Mouse (Mus musculus) heart, postnatal 10 days (tissue): ENCODE results near the gene F7. TPM values are rescaled to one million over a fixed set of nuclear protein-coding genes. Genes with fewer than 3 reads are reported as not detected.
A peak's percentile ranks its signal among the peaks of the same experiment; 100 is the strongest.
"Not testable (repeated sequence)": the region's sequence is repeated elsewhere in the genome, so short reads cannot be mapped to it uniquely, and the experiment has no call there.

Source experiments
- DNase-seq, 2 experiments: peaks; one replicate each; pipeline ENCODE4 v3.0.0; 2021
- intact Hi-C: fragments of 180-260 bp; cut with DNase I; formaldehyde crosslinking; loops from one replicate; pipeline ENCODE4 v1.15.1; 2025
- total RNA-seq, 2 experiments: library from RNA; stranded (reverse); gene quantifications; 2 replicates each; pipeline ENCODE4 v1.2.3; 2021

The F7 gene
- total RNA-seq, 2 experiments from 2014 or later, result not detected

DNA sequence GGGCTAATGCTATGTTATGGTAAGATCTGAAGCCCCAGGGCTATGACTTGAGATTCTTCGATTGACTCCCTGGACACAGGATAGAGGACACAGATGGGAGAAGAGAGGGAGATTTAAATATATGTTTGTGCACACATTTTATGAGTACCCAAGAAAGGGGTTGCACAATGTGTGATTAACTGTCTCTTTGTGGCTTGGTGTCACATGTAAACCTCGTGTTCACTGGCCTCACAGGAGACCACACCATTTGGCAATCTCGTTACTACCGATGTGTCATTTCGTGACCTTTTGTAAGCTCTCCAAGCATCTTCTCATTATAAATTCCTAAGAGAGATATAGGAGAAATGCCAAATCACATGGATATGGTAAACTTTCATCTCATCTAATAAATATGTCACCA is 1.8 kb downstream of the F7 start:
- no peak for DNase-seq
- intact Hi-C loops, result no loop called here

GRCm38 (mm10) chr8:13028482-13028881 is 2.6 kb downstream of the F7 start:
- intact Hi-C loops, result no loop called here

DNA sequence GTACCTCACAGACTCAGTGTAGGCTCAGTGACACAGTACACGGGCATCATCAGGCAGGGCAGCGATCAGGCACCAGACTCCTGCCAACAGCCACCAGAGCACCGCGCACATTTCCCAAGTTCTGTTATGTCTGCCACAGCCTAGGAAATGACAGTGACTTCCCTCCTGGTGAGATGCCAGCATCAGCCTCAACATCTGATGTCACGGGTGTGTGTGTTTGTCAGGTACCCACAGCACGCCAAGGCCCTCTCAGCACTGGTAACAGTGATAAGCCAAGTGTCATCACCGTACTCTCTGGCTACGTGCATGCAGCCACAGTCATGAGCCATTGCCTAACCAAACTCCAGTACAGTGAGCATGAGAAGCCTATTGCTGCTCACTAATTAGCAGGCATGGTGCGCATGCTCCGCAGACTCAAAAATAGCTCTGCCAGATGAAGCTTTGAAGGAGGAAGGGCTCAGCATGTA is 10.5 kb downstream of the F7 start:
- peak; percentile 16 to 26 for DNase-seq
- intact Hi-C loops, result no loop called here

More at GRCm38 (mm10) chr8:13028482-13028881, 2.6 kb downstream of the F7 start:
- DNase-seq, result no peak

DNA sequence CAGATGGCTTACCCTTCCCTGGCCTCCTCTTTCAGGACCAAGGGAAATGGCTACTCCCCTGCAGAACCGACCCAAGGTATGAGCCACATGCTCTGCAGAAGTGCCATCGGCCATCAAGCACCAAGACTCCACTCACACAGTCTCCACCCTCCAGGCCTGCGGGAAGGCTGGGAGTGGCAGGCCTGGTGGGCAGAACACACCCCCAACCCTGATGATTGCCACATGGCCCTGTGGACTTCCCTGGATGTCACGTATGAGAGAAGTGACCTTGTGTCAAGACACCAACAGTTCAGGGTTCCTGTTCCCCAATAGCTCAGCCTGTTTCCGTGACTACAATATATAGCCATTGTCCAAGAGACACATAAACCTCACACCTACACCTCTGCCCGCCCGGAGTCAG is 11.2 kb downstream of the F7 start, which contains the start of gene F10:
F10 (plus strand) TSS at position 294 of the 400 bp plus-strand sequence.
- DNase-seq, result no peak

DNA sequence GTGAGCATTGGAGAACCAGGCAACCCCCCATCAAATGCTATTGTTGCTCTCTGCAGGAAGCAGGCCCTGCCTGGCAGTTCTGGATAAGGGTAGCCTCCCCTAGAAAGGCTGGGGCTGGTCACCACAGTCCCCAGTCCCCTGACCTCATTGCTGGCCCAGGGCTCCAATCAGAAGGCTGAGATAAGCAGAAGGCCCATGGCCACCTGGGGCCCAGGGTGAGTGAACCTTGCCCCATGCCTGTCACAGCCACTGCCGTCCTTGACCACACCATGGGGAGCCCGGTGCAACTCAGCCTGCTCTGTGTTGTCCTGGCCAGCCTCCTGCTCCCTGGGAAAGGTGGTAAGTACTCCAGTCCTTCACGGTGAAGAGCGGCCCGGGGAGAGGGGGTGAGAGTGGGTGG is 11.7 kb downstream of the F7 start:
- intact Hi-C loops, result no loop called here
- DNase-seq, result no peak

More for the DNA sequence above, 11.2 kb downstream of the F7 start, which contains the start of gene F10:
- intact Hi-C loops, result no loop called here

- intact Hi-C loops, result no loop called here
- no peak for DNase-seq
Measured at GRCm38 (mm10) chr8:13039054-13039453, 13.2 kb downstream of the F7 start.

DNA sequence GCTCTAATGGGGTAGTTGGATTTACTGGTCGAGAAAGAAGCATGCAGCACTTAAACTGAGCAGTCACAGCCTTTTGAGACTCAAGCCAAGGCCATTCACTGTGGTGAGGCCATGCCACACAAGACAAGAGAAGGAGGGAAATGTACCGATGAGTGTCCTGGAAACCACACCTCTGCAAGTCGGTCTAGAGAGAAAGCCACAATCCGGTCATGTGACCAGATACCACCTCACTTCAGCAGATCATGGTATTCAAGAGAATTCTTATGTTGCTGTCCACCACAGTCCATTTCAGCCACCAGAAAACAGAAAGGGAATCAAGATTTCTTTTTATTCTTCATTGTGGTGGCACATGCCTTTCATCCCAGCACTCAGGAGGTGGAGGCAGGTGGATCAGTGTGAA is 15.6 kb downstream of the F7 start:
- DNase-seq, result no peak
- intact Hi-C loops, result no loop called here

GRCm38 (mm10) chr8:13047652-13048051 is 21.8 kb downstream of the F7 start:
- no peak for DNase-seq
- intact Hi-C loops, result no loop called here

DNA sequence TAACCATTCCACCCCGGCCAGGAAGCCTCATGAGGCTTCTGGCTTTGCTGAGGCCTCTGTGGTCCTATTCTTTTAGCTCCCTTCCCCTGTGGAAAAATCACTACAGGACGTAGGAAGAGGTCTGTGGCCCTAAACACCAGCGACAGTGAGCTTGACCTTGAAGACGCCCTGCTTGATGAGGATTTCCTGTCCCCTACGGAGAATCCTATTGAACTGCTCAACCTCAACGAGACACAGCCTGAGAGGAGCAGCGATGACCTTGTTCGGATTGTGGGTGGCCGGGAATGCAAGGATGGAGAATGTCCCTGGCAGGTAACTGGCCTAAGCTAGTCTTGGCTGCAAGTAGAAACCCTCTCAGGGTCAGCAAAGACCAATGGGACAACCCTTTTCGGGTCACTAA is 24.7 kb downstream of the F7 start:
- intact Hi-C loops, result no loop called here
- no peak for DNase-seq

DNA sequence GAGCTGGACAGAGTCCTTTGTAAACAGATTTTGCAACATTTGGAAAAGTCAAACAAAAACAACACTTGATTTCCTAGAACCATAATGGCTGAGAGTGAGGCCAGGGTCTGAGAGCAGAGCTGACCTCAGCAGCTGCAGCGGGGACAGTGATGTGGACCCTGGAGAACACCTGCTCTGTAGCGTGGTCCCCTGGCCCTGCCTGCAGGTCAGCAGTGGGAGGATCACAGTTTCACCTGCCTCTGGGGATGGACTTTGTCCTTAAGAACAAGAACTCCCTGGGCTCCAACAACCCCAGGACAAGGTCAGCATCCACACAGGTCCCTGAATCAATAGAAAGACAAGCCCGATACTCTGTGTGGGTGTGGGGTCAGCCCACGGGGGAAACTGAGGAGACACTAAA is 31.5 kb downstream of the F7 start:
- intact Hi-C loops, result no loop called here
- no peak for DNase-seq

DNA sequence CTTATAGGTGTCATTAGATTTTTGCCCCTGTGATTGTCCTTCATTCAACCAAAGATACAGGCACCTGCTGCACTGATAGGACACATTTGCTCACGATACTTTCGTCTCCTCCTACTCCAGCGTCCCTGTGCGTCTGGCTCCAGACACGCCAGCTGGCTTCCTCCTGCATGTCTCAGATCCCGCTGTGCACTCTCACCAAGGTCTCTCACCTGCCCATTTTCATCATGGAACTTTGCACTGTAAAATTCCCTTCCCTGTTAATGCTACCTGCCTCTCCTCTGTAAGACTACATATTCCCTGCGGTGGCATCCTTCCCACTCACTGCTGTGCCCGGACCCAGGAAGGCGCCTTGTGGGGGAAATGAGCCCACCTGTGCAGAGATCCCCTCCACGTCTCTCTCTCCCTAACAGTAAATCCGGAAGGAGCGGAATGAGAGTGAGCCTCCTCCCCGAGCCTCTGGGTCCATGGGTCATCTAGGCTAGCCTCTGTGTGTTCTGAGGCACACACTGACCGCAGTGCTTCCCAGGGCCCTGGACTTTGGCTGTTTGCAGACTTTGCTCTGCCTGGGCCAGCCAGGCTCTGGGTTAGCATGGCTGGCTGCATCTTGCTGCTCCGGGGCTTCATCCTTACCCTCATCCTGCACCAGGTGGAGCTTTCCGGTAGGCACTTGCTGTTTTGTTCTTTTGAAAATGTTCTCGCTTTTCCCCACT is 34.8 kb downstream of the F7 start, which contains the start of gene Proz:
Proz (plus strand) TSS at position 474 of the 710 bp plus-strand sequence.
- no peak for DNase-seq
- intact Hi-C loops, result no loop called here

GRCm38 (mm10) chr8:13063112-13063511 is 37.3 kb downstream of the F7 start:
- no peak for DNase-seq
- intact Hi-C loops, result no loop called here

DNA sequence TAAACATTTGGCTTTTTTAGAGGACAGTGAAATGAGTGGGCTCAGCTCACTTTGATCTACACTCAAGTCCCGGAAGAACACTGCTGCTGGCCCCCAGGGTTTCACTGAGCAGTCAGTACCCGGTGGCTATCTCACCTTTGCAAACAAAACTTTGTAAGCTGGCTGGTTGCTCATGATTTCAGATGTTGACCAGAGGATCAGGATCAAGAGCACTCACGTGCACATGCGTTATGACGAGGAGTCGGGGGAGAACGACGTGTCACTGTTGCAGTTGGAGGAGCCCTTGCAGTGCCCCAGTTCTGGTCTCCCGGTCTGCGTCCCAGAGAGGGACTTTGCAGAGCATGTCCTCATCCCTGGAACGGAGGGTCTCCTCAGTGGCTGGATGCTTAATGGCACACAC is 47.4 kb downstream of the F7 start:
- intact Hi-C loops, result no loop called here
- DNase-seq, result no peak

DNA sequence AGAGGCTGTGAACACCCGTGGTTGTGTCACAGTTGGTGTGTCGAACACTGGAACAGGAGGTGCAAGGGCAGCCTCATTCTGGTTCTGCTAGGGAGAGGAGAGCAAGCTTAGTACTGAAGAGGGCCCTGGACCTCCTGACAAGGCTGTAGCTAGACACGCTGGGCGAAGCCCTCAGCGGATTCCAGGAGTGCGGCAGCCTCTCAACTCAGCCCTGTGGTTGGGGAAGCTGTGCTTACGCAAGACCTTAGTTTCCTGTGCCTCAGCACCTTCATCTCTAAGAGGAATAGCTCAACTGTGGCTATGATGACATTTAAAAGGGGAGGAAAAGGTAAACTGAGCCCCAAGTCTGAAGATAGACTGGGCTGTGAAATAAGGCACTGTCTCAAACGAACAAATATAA is 49.2 kb downstream of the F7 start:
- intact Hi-C loops, result no loop called here
- DNase-seq, result no peak

- DNase-seq, intact Hi-C loops: not testable (repeated sequence)
Measured at GRCm38 (mm10) chr8:13075579-13075978, 49.7 kb downstream of the F7 start.

DNA sequence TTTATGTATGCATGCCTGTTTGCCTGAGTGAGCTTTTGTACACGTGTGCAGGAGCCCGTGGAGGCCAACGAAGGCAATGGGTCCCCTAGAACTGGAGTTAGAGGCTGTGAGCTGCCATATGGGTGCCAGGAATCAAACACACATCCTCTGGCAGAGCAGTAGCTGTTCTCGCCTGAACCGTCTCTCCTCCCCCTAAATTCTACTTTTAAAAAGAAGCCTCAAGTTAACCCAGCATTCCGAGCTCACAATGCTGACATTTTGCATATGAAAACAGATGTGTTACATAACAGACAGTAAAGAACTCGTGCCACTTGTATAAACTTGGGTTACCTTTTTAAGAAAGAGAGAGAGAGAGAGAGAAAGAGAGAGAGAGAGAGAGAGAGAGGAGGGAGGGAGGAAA is 51.7 kb downstream of the F7 start:
- intact Hi-C loops, result no loop called here
- DNase-seq, result no peak

Other genes with a start within 250 kb of the F7 start
- 10 to 100 TPM; 56.4 to 88.8 TPM for gene Mcf2l, start 152.2 kb upstream of the F7 start, total RNA-seq
- under 1 TPM; 0.30 to 0.41 TPM for gene F10, start 11.3 kb downstream of the F7 start, total RNA-seq
- gene Proz, start 34.9 kb downstream of the F7 start, total RNA-seq, result not detected
- 10 to 100 TPM; 11.7 to 12.0 TPM for gene Pcid2, start 79.4 kb downstream of the F7 start, total RNA-seq
- gene Cul4a, start 79.6 kb downstream of the F7 start, total RNA-seq, result 10 to 100 TPM; 83.0 to 84.8 TPM
- gene Lamp1, start 133.1 kb downstream of the F7 start, total RNA-seq, result 100 to 1,000 TPM; 310 to 323 TPM
- gene Grtp1, start 174.6 kb downstream of the F7 start, total RNA-seq, result 1 to 10 TPM; 2.5 to 2.6 TPM
- 100 to 1,000 TPM; 418 to 470 TPM for gene Adprhl1, start 228.1 kb downstream of the F7 start, total RNA-seq